Mouse (Mus musculus) E14TG2a.4 (cell line): Measurements from ENCODE around the gene Arhgef7.

Experiments
- H3K27me3 ChIP-seq: 2 replicates; pipeline ENCODE4 v1.6.1; 2014; ENCODE audit warnings: low read length, control low read depth; ENCODE audit not compliant: insufficient read depth
- H3K36me3 ChIP-seq: 2 replicates; pipeline ENCODE4 v1.6.1; 2014; ENCODE audit warnings: low read length, control low read depth; ENCODE audit not compliant: insufficient read depth
- H3K4me1 ChIP-seq: replicated peaks from 2 replicates; pipeline ENCODE4 v1.6.1; 2014; ENCODE audit warnings: low read depth, low read length, control low read depth
- H3K4me3 ChIP-seq: replicated peaks from 2 replicates; pipeline ENCODE4 v1.5.1; 2014; ENCODE audit warnings: mild to moderate bottlenecking, low read length
- H3K9me3 ChIP-seq: 2 replicates; pipeline ENCODE4 v1.6.1; 2014; ENCODE audit warnings: low read length, control low read depth
- CTCF ChIP-seq: conservative IDR thresholded peaks from 2 replicates; pipeline ENCODE4 v1.5.1; 2014; ENCODE audit warnings: low read length
- NANOG ChIP-seq: IDR thresholded peaks from 2 replicates; pipeline ENCODE4 v1.6.1; 2014; ENCODE audit warnings: borderline replicate concordance, low read length, mixed read lengths
- POU5F1 ChIP-seq: IDR thresholded peaks from 2 replicates; pipeline ENCODE4 v1.6.1; 2014; ENCODE audit warnings: low read length, borderline replicate concordance

Gene Arhgef7

GRCm38 (mm10) chr8:11727651-11728481 is at the start of gene Arhgef7:
TSS of gene Arhgef7 (plus strand) at chr8:11727721.
- Histone ChIP-seq H3K9me3 (no peaks in the 10 kb centered on the region), H3K36me3 (no peaks in the 10 kb centered on the region), H3K27me3 (peaks cover 75% of the 10 kb centered on the region), H3K4me3 (peak within 1 kb of the TSS; percentile 86), H3K4me1 (peaks cover 22% of the 10 kb centered on the region)
- TF ChIP-seq CTCF (no peak), NANOG (no peak), POU5F1 (no peak)

GRCm38 (mm10) chr8:11684558-11684957 is 43.0 kb upstream of the Arhgef7 start:
- TF ChIP-seq POU5F1 = no peak
- no peak for TF ChIP-seq NANOG
- TF ChIP-seq CTCF = no peak
- Histone ChIP-seq H3K9me3 (peaks cover 4% of the 10 kb centered on the region; the same call in 1 of the 2 replicates), H3K4me3 (no peak overlapping the region), H3K27me3 (peaks cover 10% of the 10 kb centered on the region; the same call in 1 of the 2 replicates), H3K36me3 (no peaks in the 10 kb centered on the region), H3K4me1 (no peaks in the 10 kb centered on the region)

GRCm38 (mm10) chr8:11687251-11687650 is 40.3 kb upstream of the Arhgef7 start:
- no peak for TF ChIP-seq CTCF
- no peak for TF ChIP-seq NANOG
- no peak for TF ChIP-seq POU5F1
- peaks cover 10% of the 10 kb centered on the region; the same call in 1 of the 2 replicates for H3K27me3 ChIP-seq
- H3K36me3 ChIP-seq = no peaks in the 10 kb centered on the region
- H3K4me3 ChIP-seq = no peak overlapping the region
- peaks cover 4% of the 10 kb centered on the region; the same call in 1 of the 2 replicates for H3K9me3 ChIP-seq
- no peaks in the 10 kb centered on the region for H3K4me1 ChIP-seq

- TF ChIP-seq CTCF (no peak), NANOG (no peak), POU5F1 (no peak)
- H3K9me3 ChIP-seq = peaks cover 4% of the 10 kb centered on the region; the same call in 1 of the 2 replicates
- H3K4me3 ChIP-seq = no peak overlapping the region
- no peaks in the 10 kb centered on the region for H3K4me1 ChIP-seq
- no peaks in the 10 kb centered on the region for H3K36me3 ChIP-seq
- peaks cover 10% of the 10 kb centered on the region; the same call in 1 of the 2 replicates for H3K27me3 ChIP-seq
Observed at GRCm38 (mm10) chr8:11689945-11690344, 37.6 kb upstream of the Arhgef7 start.

GRCm38 (mm10) chr8:11691284-11691683 is 36.2 kb upstream of the Arhgef7 start:
- Histone ChIP-seq H3K36me3 (no peaks in the 10 kb centered on the region), H3K9me3 (peaks cover 4% of the 10 kb centered on the region; the same call in 1 of the 2 replicates), H3K4me3 (no peak overlapping the region), H3K4me1 (no peaks in the 10 kb centered on the region), H3K27me3 (0 out of 2 replicates have a peak, but pooled peaks cover 6% of the 10 kb centered on the region)
- TF ChIP-seq CTCF (no peak), NANOG (no peak), POU5F1 (no peak)

GRCm38 (mm10) chr8:11691761-11692160 is 35.8 kb upstream of the Arhgef7 start:
- Histone ChIP-seq H3K4me3 (no peak overlapping the region), H3K9me3 (peaks cover 4% of the 10 kb centered on the region; the same call in 1 of the 2 replicates), H3K36me3 (no peaks in the 10 kb centered on the region), H3K27me3 (0 out of 2 replicates have a peak, but pooled peaks cover 6% of the 10 kb centered on the region), H3K4me1 (no peaks in the 10 kb centered on the region)
- TF ChIP-seq NANOG (no peak), POU5F1 (no peak), CTCF (no peak)

- Histone ChIP-seq H3K4me3 (no peak overlapping the region), H3K9me3 (peaks cover 3% of the 10 kb centered on the region; the same call in 1 of the 2 replicates), H3K27me3 (0 out of 2 replicates have a peak, but pooled peaks cover 6% of the 10 kb centered on the region), H3K36me3 (no peaks in the 10 kb centered on the region), H3K4me1 (peaks cover 2% of the 10 kb centered on the region; the same call in 1 of the 2 replicates)
- TF ChIP-seq CTCF (no peak), POU5F1 (no peak), NANOG (no peak)
Observed at GRCm38 (mm10) chr8:11692455-11692854, 35.1 kb upstream of the Arhgef7 start.

- H3K4me1 ChIP-seq = peaks cover 15% of the 10 kb centered on the region
- no peaks in the 10 kb centered on the region for H3K9me3 ChIP-seq
- TF ChIP-seq POU5F1 = no peak
- TF ChIP-seq NANOG = no peak
- no peak for TF ChIP-seq CTCF
- no peak overlapping the region for H3K4me3 ChIP-seq
- no peaks in the 10 kb centered on the region for H3K36me3 ChIP-seq
- no peaks in the 10 kb centered on the region for H3K27me3 ChIP-seq
Observed at GRCm38 (mm10) chr8:11693972-11694371, 33.5 kb upstream of the Arhgef7 start.

GRCm38 (mm10) chr8:11696176-11696575 is 31.3 kb upstream of the Arhgef7 start:
- no peaks in the 10 kb centered on the region for H3K9me3 ChIP-seq
- H3K4me1 ChIP-seq = peaks cover 36% of the 10 kb centered on the region
- no peak overlapping the region for H3K4me3 ChIP-seq
- H3K36me3 ChIP-seq = no peaks in the 10 kb centered on the region
- H3K27me3 ChIP-seq = no peaks in the 10 kb centered on the region
- TF ChIP-seq CTCF = no peak
- TF ChIP-seq POU5F1 = no peak
- no peak for TF ChIP-seq NANOG
